In the genomic region with DNA sequence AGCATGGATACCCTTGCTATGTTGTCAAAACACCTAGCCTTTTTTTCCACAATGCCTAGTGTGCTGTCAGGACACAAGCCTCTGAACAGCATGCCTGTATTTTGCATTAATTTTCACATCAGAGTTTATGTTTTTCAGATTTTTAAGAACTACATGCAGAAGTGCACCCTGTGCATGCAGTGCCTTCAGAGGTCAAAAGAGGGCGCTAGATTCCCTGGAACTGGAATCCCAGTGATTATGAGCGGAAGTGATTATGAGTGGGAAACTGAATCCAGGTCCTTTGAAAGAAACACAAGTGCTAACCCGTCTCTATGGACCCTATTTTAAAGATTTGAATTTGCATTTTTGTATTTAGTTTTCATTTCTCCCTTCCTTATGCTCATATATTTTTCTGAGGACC, we compare ENCODE assay signal across 9 mouse cellular contexts. TPM values are rescaled to one million over a fixed set of nuclear protein-coding genes. Genes with fewer than 3 reads are reported as not detected.
DNase-seq lines count a peak whose midpoint lies in the region; ATAC-seq and TF ChIP-seq lines count a peak whose summit lies in the region.
"Had no signal": no experiment of that assay in that cellular context is flagged by ENCODE, and none has a peak within 500 bp of the region (broad histone marks: within the 10 kb centered on the region; RNA-seq: fewer than 3 reads in every experiment).

No protein-coding gene starts in this region.

- WGBS in heart, postnatal 0 days: 24% methylated on average over 3 of the region's 3 CpGs
- WGBS in heart, embryonic 11.5 days (ENCODE audit: insufficient replicate concordance): 34% methylated on average over 3 of the region's 3 CpGs

- ATAC-seq in heart, postnatal 0 days (ENCODE audit: insufficient read depth, low read depth): no peak
- ATAC-seq in heart, embryonic 11.5 days (replicated peaks; ENCODE audit: insufficient number of reproducible peaks, low FRiP score, low TSS enrichment): no peak

- no peak overlapping the region for H3K27ac ChIP-seq in heart, postnatal 0 days (ENCODE audit: low read depth)
- no peak overlapping the region for H3K27ac ChIP-seq in heart, embryonic 11.5 days (ENCODE audit: low read depth, low read length)
- H3K27ac ChIP-seq: embryonic facial prominence, embryonic 13.5 days had no signal

- no peak for TF ChIP-seq EP300 in heart, postnatal 0 days (IDR thresholded peaks at IDR 0.05; ENCODE audit: low read depth)

- no peak overlapping the region for H3K9ac ChIP-seq in heart, postnatal 0 days (replicated peaks; ENCODE audit: low read depth, low read length)
- H3K9ac ChIP-seq in heart, embryonic 11.5 days (ENCODE audit: low read depth, low read length): no peak overlapping the region
- H3K9ac ChIP-seq: embryonic facial prominence, embryonic 13.5 days had no signal

- H3K27me3 ChIP-seq in heart, postnatal 0 days (ENCODE audit: control insufficient read depth, insufficient read depth, low read length): no peaks in the 10 kb centered on the region
- no peaks in the 10 kb centered on the region for H3K27me3 ChIP-seq in heart, embryonic 11.5 days (ENCODE audit: control insufficient read depth, insufficient read depth, low read length)

- H3K4me1 ChIP-seq in heart, postnatal 0 days (ENCODE audit: control insufficient read depth, insufficient read depth): no peaks in the 10 kb centered on the region
- no peaks in the 10 kb centered on the region for H3K4me1 ChIP-seq in heart, embryonic 11.5 days (ENCODE audit: control insufficient read depth, insufficient read depth, low read length)
- H3K4me1 ChIP-seq: embryonic facial prominence, embryonic 13.5 days had no signal

- no peaks in the 10 kb centered on the region for H3K9me3 ChIP-seq in heart, postnatal 0 days (replicated peaks; ENCODE audit: control insufficient read depth, low read length)
- H3K9me3 ChIP-seq in heart, embryonic 11.5 days (replicated peaks; ENCODE audit: control insufficient read depth, low read length): no peaks in the 10 kb centered on the region
- H3K9me3 ChIP-seq: embryonic facial prominence, embryonic 13.5 days had no signal

- no peaks in the 10 kb centered on the region for H3K36me3 ChIP-seq in heart, postnatal 0 days (replicated peaks; ENCODE audit: control insufficient read depth, insufficient read depth, low read length)
- no peaks in the 10 kb centered on the region for H3K36me3 ChIP-seq in heart, embryonic 11.5 days (ENCODE audit: control insufficient read depth, insufficient read depth, low read length)
- H3K36me3 ChIP-seq: embryonic facial prominence, embryonic 13.5 days had no signal

- no peak overlapping the region for H3K4me2 ChIP-seq in heart, postnatal 0 days (ENCODE audit: low read depth, low read length)
- no peak overlapping the region for H3K4me2 ChIP-seq in heart, embryonic 11.5 days
- H3K4me2 ChIP-seq: embryonic facial prominence, embryonic 13.5 days had no signal

- H3K4me3 ChIP-seq in heart, postnatal 0 days (ENCODE audit: low read depth, low read length): no peak overlapping the region
- H3K4me3 ChIP-seq in heart, embryonic 11.5 days (ENCODE audit: low read depth, low read length): no peak overlapping the region
- H3K4me3 ChIP-seq: embryonic facial prominence, embryonic 13.5 days had no signal

- no peak for DNase-seq in heart, postnatal 0 days (ENCODE audit: low spot score)
- peak; percentile 8 for DNase-seq in right cerebral cortex, postnatal 14 days
- DNase-seq in right cerebral cortex, adult 18-20 months: no peak
- peak; percentile 18 to 33 for DNase-seq in adrenal gland, postnatal 36 days
- peak; percentile 6 to 43 for DNase-seq in kidney, postnatal 36 days
- DNase-seq in thymus, postnatal 14 days: peak; percentile 36
- no peak for DNase-seq in urinary bladder, postnatal 10 days (ENCODE audit: low spot score)

- TF ChIP-seq CTCF in heart, postnatal 0 days (IDR thresholded peaks at IDR 0.05; ENCODE audit: low read depth): peak; percentile 38

RNA-seq across cellular contexts. Expression of a gene that starts 58.9 kb away (rescaled TPM):
- 13.5 and 24.7 TPM in 2 replicates for total RNA-seq in heart, postnatal 0 days (2014; rRNA removed; ENCODE audit: low replicate concordance)
- 9.3 and 10.0 TPM in 2 replicates for polyA plus RNA-seq in heart, postnatal 0 days (2015; fragmentation: Nextera tagmentation; extraction: Ambion mirVana)
- polyA plus RNA-seq in heart, embryonic 11.5 days (2014; fragmentation: Nextera tagmentation; extraction: Ambion mirVana): 30.9 and 32.5 TPM in 2 replicates
- total RNA-seq in adrenal gland, postnatal 36 days (2021): 10 to 100 TPM; 27.0 to 28.5 TPM

Comparison
In these comparisons a context has a peak if more than half of its experiments do, and no peak if none do; other contexts are left out.
1. DNase-seq: peak in right cerebral cortex, postnatal 14 days (single experiment), adrenal gland, postnatal 36 days (2 of 2), kidney, postnatal 36 days (2 of 2) and thymus, postnatal 14 days (single experiment); none in heart, postnatal 0 days (single experiment), right cerebral cortex, adult 18-20 months (single experiment) and urinary bladder, postnatal 10 days (single experiment).